Mouse (Mus musculus) small intestine, adult 2 months (tissue): ENCODE measurements around the gene Itga9.

Source experiments
- CTCF ChIP-seq: fragments of 200-500 bp; IDR thresholded peaks from 2 replicates; pipeline ENCODE4 v1.5.1; 2012; ENCODE audit warnings: low read depth, mild to moderate bottlenecking, control low read depth, inconsistent platforms, low read length, moderate library complexity, mixed read lengths; ENCODE audit not compliant: insufficient replicate concordance, insufficient read length; ENCODE audit errors: extremely low read depth
- POLR2A ChIP-seq: fragments of 200-500 bp; IDR thresholded peaks from 2 replicates; pipeline ENCODE4 v1.6.1; 2012; ENCODE audit warnings: low read depth, mild to moderate bottlenecking, control low read depth, inconsistent platforms, low read length, moderate library complexity

DNA sequence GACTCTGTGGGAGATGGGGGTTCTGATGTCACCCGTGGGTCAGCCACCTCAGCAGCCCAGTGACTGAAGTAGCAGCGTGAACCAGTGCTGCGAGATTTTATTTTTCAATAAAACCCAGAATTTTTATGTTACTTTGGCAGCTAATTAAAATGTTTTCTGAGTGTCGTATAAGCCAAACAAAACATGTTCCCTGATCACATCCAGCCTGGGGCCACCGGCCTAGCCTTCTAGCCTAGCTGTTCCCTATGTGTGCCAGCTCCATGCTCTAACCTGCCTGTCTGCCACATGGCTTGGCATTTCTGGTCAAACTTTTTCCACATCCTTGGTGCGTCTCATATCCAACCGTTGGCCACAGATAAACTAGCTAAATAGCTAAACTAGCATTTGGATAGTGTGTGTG lies 205.7 kb downstream of the Itga9 start:
- TF ChIP-seq POLR2A (no peak), CTCF (no peak)
